Mouse (Mus musculus) heart, embryonic 16.5 days (tissue): ENCODE results near the gene Lsm14b. TPM values are rescaled to one million over a fixed set of nuclear protein-coding genes. Genes with fewer than 3 reads are reported as not detected.

Source experiments
- ATAC-seq: fragments of 200-750 bp; cut with Nextera tagmentation; replicated peaks from 2 replicates; pipeline ENCODE4 v1.8.0; 2017; ENCODE audit warnings: moderate number of reproducible peaks; ENCODE audit not compliant: insufficient read depth, low FRiP score; ENCODE audit errors: extremely low read depth
- H3K27ac ChIP-seq: fragments of 300-500 bp; sonication (generic); 2 replicates; pipeline ENCODE4 v1.5.1; 2014; ENCODE audit warnings: mild to moderate bottlenecking, low read length, control low read depth, moderate library complexity
- H3K27me3 ChIP-seq: fragments of 300-500 bp; sonication (generic); 2 replicates; pipeline ENCODE4 v1.6.1; 2014; ENCODE audit warnings: low read length, mixed read lengths; ENCODE audit not compliant: control insufficient read depth, insufficient read depth
- H3K36me3 ChIP-seq: fragments of 300-500 bp; sonication (generic); 2 replicates; pipeline ENCODE4 v1.6.1; 2014; ENCODE audit not compliant: control insufficient read depth, insufficient read depth
- H3K4me1 ChIP-seq: fragments of 300-500 bp; sonication (generic); 2 replicates; pipeline ENCODE4 v1.6.1; 2014; ENCODE audit warnings: low read length, mixed read lengths; ENCODE audit not compliant: control insufficient read depth, insufficient read depth
- H3K4me2 ChIP-seq: fragments of 300-500 bp; sonication (generic); 2 replicates; pipeline ENCODE4 v1.6.1; 2014; ENCODE audit warnings: low read depth, mild to moderate bottlenecking, control low read depth, low read length
- H3K4me3 ChIP-seq: fragments of 300-500 bp; sonication (generic); 2 replicates; pipeline ENCODE4 v1.5.1; 2014; ENCODE audit warnings: mild to moderate bottlenecking, control low read depth, low read length
- H3K9ac ChIP-seq: fragments of 300-500 bp; sonication (generic); 2 replicates; pipeline ENCODE4 v1.6.1; 2014; ENCODE audit warnings: low read length, control low read depth
- H3K9me3 ChIP-seq: fragments of 300-500 bp; sonication (generic); replicated peaks from 2 replicates; pipeline ENCODE4 v1.6.1; 2016; ENCODE audit warnings: low read length; ENCODE audit not compliant: control insufficient read depth
- WGBS: fragments of 180-500 bp; shearing (Covaris S2); extraction: QIAGEN DNeasy Blood & Tissue Kit; methylation state at CpG from one replicate; pipeline ENCODE4 v1.1.7; 2014; 5-methylcytosine and 5-hydroxymethylcytosine counted together
- polyA plus RNA-seq: library from polyadenylated mRNA; unstranded; fragments of >200 nt; fragmentation: Nextera tagmentation; extraction: Ambion mirVana; gene quantifications from 2 replicates; pipeline ENCODE4 v1.2.1, GENCODE M21; 2015

The Lsm14b gene
- polyA plus RNA-seq, 1 experiment from 2014 or later, result 4.5 TPM

DNA sequence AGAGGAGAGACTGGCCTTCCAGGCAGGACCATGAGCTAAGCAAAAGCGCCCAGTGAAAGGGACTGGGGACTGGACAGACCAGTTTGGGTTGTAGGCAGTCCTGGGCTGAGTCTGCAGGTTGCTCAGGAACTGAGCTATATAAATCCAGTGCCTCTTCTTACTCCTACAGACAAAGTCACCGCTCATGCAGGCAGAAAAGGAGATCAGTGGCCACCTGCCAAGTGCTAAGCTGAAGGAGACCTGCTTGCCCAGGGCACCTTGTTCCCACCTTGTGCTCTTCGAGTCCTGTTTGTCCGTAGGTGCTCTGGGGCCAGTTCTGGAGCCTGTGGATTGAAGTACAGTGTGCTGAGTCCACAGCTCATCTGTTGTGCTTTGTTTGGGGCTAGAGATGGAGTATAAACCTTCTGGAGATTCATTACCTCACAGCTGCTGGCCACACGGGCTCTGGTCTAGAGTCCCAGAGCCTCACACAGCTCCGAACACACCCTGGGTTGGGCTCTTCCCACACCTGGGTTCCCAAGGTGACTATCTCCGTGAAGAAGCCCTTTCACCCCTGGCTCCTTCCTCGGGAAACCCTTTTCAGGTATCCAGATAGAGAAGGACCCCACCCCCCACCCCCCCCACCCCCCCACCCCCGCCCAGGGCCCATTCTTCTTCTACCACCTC is 18.3 kb upstream of the Lsm14b start:
- no peaks in the 10 kb centered on the region for H3K4me1 ChIP-seq
- no peaks in the 10 kb centered on the region for H3K27me3 ChIP-seq
- H3K4me3 ChIP-seq, result no peak overlapping the region
- no peak overlapping the region for H3K4me2 ChIP-seq
- H3K27ac ChIP-seq, result no peak overlapping the region
- no peak overlapping the region for H3K9ac ChIP-seq
- WGBS, result 30% methylated on average over 9 of the region's 9 CpGs
- no peak for ATAC-seq
- no peaks in the 10 kb centered on the region for H3K36me3 ChIP-seq
- H3K9me3 ChIP-seq, result peaks cover 3% of the 10 kb centered on the region; the same call in 1 of the 2 replicates

DNA sequence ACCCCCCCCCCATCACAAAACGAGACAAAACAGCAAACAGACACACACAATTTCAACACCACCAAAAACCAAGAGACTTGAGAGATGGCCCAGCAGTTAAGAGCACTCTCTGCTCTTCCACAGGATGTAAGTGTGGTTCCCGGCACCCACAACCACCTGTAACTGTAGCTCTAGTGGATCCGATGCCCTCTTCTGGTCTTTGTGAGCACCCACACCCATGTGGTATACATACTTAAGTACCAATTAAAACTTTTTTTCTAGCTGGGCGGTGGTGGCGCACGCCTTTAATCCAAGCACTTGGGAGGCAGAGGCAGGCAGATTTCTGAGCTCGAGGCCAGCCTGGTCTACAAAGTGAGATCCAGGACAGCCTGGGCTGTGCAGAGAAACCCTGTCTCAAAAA is 14.1 kb upstream of the Lsm14b start:
- ATAC-seq, result no peak
- Histone ChIP-seq H3K4me1 (no peaks in the 10 kb centered on the region), H3K4me3 (no peak overlapping the region), H3K9me3 (peaks cover 3% of the 10 kb centered on the region; the same call in 1 of the 2 replicates), H3K27me3 (no peaks in the 10 kb centered on the region), H3K4me2 (no peak overlapping the region), H3K36me3 (no peaks in the 10 kb centered on the region), H3K27ac (no peak overlapping the region), H3K9ac (no peak overlapping the region)
- WGBS, result 87% methylated on average over 7 of the region's 7 CpGs

DNA sequence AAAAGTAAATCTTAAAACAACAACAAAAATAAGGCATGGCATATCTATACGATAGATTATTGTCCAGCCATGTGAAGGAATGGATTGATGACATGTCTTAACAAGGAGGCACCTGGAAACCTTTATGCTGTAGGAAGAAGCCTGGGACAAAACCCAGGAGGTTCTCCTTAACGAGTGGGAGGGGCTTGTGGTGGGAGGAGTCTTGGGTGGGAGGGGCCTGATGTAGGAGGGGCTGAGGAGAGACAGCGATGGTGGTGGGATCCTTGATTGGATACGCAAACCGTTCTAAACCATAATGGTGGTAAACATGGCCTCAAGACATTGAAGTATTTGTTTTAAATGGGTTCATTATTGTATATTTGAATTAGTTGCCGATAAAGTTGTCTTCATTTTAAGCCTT is 13.4 kb upstream of the Lsm14b start:
- 84% methylated on average over 6 of the region's 6 CpGs for WGBS
- H3K4me2 ChIP-seq, result no peak overlapping the region
- H3K9ac ChIP-seq, result no peak overlapping the region
- peaks cover 3% of the 10 kb centered on the region; the same call in 1 of the 2 replicates for H3K9me3 ChIP-seq
- no peak overlapping the region for H3K27ac ChIP-seq
- ATAC-seq, result no peak
- H3K27me3 ChIP-seq, result no peaks in the 10 kb centered on the region
- H3K36me3 ChIP-seq, result no peaks in the 10 kb centered on the region
- H3K4me3 ChIP-seq, result no peak overlapping the region
- H3K4me1 ChIP-seq, result no peaks in the 10 kb centered on the region

DNA sequence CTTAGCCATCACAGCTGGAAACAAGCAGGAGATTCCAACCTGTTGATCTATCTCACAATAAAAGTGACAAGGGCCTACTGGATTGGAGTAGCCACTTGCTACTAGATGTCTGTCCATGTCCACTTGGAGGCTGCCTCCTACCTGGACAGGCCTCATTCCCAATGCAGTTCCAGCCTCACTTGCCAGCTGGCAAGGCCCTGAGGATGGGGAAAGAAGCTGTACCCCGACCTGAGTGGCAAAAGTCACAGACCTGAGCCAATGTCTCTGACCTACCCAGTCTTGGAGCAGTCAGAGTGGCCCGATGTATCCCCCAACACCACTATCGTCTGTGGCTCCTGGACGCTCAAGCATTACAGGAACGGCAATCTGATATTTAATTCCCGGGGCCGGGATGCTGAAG is 11.1 kb upstream of the Lsm14b start:
- ATAC-seq, result no peak
- Histone ChIP-seq H3K27ac (no peak overlapping the region), H3K4me3 (no peak overlapping the region), H3K9me3 (peaks cover 3% of the 10 kb centered on the region; the same call in 1 of the 2 replicates), H3K27me3 (no peaks in the 10 kb centered on the region), H3K36me3 (no peaks in the 10 kb centered on the region), H3K4me1 (no peaks in the 10 kb centered on the region), H3K9ac (no peak overlapping the region), H3K4me2 (no peak overlapping the region)
- 88% methylated on average over 7 of the region's 7 CpGs for WGBS

DNA sequence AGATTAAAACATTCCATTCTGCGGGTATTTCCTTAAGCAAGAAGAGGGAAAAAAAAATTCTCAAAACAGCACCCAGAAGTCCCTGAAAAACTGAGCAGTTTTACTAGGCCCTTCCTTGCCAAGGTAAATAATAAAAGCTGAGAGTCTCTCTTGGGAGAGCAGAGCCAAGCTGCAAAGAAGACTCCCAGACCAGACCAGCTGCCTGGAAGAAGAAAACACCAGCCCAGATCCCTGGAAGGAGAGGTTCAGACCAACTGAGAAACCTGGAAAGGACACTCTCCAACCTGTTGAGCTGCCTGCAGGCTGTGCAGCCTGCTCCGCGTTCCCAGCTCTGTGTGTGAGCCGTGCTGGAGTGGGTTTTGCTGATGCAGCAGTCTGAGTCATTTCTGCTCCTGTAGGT is 7.2 kb upstream of the Lsm14b start:
- Histone ChIP-seq H3K4me2 (no peak overlapping the region), H3K4me3 (no peak overlapping the region), H3K9me3 (no peaks in the 10 kb centered on the region), H3K9ac (no peak overlapping the region), H3K27ac (no peak overlapping the region), H3K36me3 (no peaks in the 10 kb centered on the region), H3K4me1 (peaks cover 1% of the 10 kb centered on the region; the same call in 1 of the 2 replicates), H3K27me3 (no peaks in the 10 kb centered on the region)
- no peak for ATAC-seq
- WGBS, result 61% methylated on average over 4 of the region's 4 CpGs

DNA sequence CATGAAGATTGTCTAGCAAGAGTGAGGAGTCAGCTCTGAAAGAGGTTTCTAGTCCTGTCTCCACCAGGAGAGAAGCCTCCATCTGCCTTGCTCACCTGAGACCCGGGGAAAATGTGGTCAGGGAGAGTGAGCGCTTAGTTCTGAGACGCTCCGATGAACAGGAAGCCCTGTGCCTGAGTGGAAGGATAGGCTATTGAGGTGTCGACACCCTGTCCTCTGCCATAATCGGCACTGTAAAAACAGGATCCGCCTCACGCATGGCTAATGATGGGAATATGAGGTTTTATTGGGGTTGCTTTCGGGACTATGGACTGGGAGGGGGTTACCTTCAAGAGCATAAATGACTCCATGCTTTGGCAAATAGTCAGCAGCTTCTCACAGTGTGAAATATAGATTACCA is 6.2 kb upstream of the Lsm14b start:
- Histone ChIP-seq H3K36me3 (no peaks in the 10 kb centered on the region), H3K9ac (no peak overlapping the region), H3K9me3 (no peaks in the 10 kb centered on the region), H3K4me2 (no peak overlapping the region), H3K27ac (no peak overlapping the region), H3K4me1 (peaks cover 3% of the 10 kb centered on the region; the same call in 1 of the 2 replicates), H3K4me3 (no peak overlapping the region), H3K27me3 (no peaks in the 10 kb centered on the region)
- ATAC-seq, result no peak
- WGBS, result 68% methylated on average over 9 of the region's 9 CpGs

DNA sequence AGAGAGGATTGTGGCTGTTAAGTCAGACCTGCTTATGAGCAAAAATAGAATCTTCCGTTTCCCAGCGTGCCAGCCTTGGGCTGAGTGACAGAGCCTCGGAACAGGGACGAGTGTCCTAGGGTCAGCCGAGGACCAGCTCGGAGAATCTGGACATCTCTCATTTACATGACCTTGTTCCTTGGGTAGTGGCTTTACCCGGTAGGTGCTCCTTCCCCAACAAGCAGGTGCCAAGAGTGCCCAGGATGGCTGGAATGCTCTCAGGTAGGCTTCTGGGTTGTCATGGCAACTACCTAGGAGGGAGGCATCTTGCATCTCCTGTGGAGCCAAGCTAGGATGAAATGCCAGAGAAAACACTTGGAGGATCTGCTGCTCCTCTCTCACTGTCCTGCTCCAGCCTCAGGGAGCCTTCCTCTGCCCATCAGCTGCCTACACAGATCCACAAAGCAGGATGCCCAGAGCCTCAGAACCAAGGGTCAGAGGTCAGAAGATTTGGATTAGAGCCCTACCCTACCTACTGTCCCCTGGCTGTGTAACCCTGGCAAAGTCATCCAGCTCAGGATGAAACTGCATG is 4.6 kb upstream of the Lsm14b start:
- H3K4me3 ChIP-seq, result no peak overlapping the region
- no peaks in the 10 kb centered on the region for H3K9me3 ChIP-seq
- no peak overlapping the region for H3K27ac ChIP-seq
- 69% methylated on average over 7 of the region's 7 CpGs for WGBS
- H3K9ac ChIP-seq, result no peak overlapping the region
- H3K4me1 ChIP-seq, result peaks cover 3% of the 10 kb centered on the region; the same call in 1 of the 2 replicates
- H3K36me3 ChIP-seq, result no peaks in the 10 kb centered on the region
- ATAC-seq, result no peak
- H3K27me3 ChIP-seq, result no peaks in the 10 kb centered on the region
- no peak overlapping the region for H3K4me2 ChIP-seq

DNA sequence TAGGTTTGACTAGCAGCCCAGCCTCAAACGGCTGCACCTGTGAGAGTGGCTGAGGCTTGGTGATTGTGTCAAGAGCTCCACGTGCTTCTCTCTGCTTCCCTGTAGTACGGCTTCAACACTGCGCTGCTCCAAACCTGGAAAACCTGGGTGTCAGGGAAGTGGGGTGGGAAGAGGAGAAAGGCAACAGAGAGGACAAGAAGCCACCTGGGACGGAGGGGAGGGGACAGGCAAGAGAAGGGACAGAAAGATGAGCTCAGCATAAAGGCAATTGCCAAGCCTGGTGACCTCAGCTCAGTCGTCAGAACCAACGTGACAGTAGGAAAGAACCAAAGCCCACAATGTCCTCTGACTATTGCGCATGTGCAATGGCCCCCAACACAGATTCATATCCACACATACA is 3.9 kb upstream of the Lsm14b start:
- Histone ChIP-seq H3K36me3 (no peaks in the 10 kb centered on the region), H3K4me3 (no peak overlapping the region), H3K27me3 (no peaks in the 10 kb centered on the region), H3K4me2 (no peak overlapping the region), H3K9me3 (no peaks in the 10 kb centered on the region), H3K27ac (no peak overlapping the region), H3K9ac (no peak overlapping the region), H3K4me1 (peaks cover 6% of the 10 kb centered on the region)
- no peak for ATAC-seq
- 69% methylated on average over 8 of the region's 8 CpGs for WGBS

DNA sequence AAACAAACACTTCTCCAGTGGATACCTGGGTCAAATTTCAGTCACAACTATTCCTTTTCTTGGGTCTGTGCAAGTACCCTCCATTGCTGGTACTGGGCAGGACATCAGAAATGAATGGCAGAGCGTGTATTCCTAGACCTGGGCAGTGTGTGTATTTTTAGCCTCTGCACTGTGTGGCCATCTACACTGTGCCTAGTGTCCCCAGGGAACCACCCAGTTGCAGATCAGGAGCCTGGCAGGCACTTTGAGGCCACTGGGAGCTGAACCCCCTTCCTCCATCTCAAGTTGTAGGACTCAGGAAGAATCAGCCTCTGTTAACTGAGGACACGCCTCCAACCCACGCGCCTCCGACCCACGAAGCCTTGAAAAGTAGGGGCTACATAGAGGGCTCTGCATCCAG is 2.0 kb upstream of the Lsm14b start:
- 69% methylated on average over 6 of the region's 6 CpGs for WGBS
- Histone ChIP-seq H3K9ac (no peak overlapping the region), H3K27ac (no peak overlapping the region), H3K4me3 (no peak overlapping the region), H3K4me2 (no peak overlapping the region), H3K4me1 (peaks cover 25% of the 10 kb centered on the region), H3K36me3 (no peaks in the 10 kb centered on the region), H3K9me3 (no peaks in the 10 kb centered on the region), H3K27me3 (no peaks in the 10 kb centered on the region)
- ATAC-seq, result no peak
